Mouse (Mus musculus): ENCODE measurements around the gene Cdc123. TPM values are rescaled to one million over a fixed set of nuclear protein-coding genes. Genes with fewer than 3 reads are reported as not detected.

Gene Cdc123
- total RNA-seq, 2 experiments from 2014 or later = 137 to 148 TPM

Other genes starting within 250 kb of the Cdc123 start
- gene Camk1d, start 130.6 kb downstream of the Cdc123 start, total RNA-seq (2021) = 10 to 100 TPM; 64.2 to 64.3 TPM
- gene Nudt5, start 145 bp downstream of the Cdc123 start, total RNA-seq (2021) = 10 to 100 TPM; 14.4 to 15.4 TPM
- gene Gm13199, start 17.8 kb upstream of the Cdc123 start, total RNA-seq (2021) = 1 to 10 TPM in 1 of 2 experiments, under 1 TPM in 1; 0.94 to 1.5 TPM
- gene Sec61a2, start 50.3 kb upstream of the Cdc123 start, total RNA-seq (2021) = 100 to 1,000 TPM; 100 to 114 TPM
- gene Dhtkd1, start 97.6 kb upstream of the Cdc123 start, total RNA-seq (2021) = 10 to 100 TPM; 11.6 to 14.8 TPM
- gene Upf2, start 106.3 kb upstream of the Cdc123 start, total RNA-seq (2021) = 10 to 100 TPM; 16.7 to 19.6 TPM